Mouse (Mus musculus) midbrain, embryonic 13.5 days (tissue): Measurements from ENCODE around the gene Ssr2. TPM values are rescaled to one million over a fixed set of nuclear protein-coding genes. Genes with fewer than 3 reads are reported as not detected.
A peak's percentile ranks its signal among the peaks of the same experiment; 100 is the strongest.

Experiments
- ATAC-seq: fragments of 200-750 bp; cut with Nextera tagmentation; 2 replicates; pipeline ENCODE4 v1.8.0; 2017; ENCODE audit warnings: mild to moderate bottlenecking, moderate TSS enrichment, moderate library complexity
- H3K27ac ChIP-seq: fragments of 300-500 bp; sonication (generic); 2 replicates; pipeline ENCODE4 v1.5.1; 2015; ENCODE audit warnings: inconsistent platforms, mild to moderate bottlenecking, moderate library complexity
- H3K27me3 ChIP-seq: fragments of 300-500 bp; sonication (generic); 2 replicates; pipeline ENCODE4 v1.6.1; 2015; ENCODE audit warnings: mild to moderate bottlenecking, inconsistent platforms
- H3K36me3 ChIP-seq: fragments of 300-500 bp; sonication (generic); 2 replicates; pipeline ENCODE4 v1.6.1; 2015; ENCODE audit warnings: mild to moderate bottlenecking, inconsistent platforms
- H3K4me1 ChIP-seq: fragments of 300-500 bp; sonication (generic); replicated peaks from 2 replicates; pipeline ENCODE4 v1.6.1; 2015; ENCODE audit warnings: inconsistent platforms
- H3K4me2 ChIP-seq: fragments of 300-500 bp; sonication (generic); replicated peaks from 2 replicates; pipeline ENCODE4 v1.6.1; 2015; ENCODE audit warnings: moderate library complexity, mild to moderate bottlenecking, inconsistent platforms
- H3K4me3 ChIP-seq: fragments of 300-500 bp; sonication (generic); replicated peaks from 2 replicates; pipeline ENCODE4 v1.5.1; 2015; ENCODE audit warnings: mild to moderate bottlenecking, inconsistent platforms
- H3K9ac ChIP-seq: fragments of 300-500 bp; sonication (generic); replicated peaks from 2 replicates; pipeline ENCODE4 v1.6.1; 2015; ENCODE audit warnings: mild to moderate bottlenecking, inconsistent platforms
- H3K9me3 ChIP-seq: fragments of 300-500 bp; sonication (generic); 2 replicates; pipeline ENCODE4 v1.6.1; 2016; ENCODE audit warnings: mild to moderate bottlenecking, inconsistent platforms
- WGBS: fragments of 180-500 bp; shearing (Covaris S2); methylation state at CpG from one replicate; pipeline ENCODE4 v1.1.7; 2015; 5-methylcytosine and 5-hydroxymethylcytosine counted together
- polyA plus RNA-seq: library from polyadenylated mRNA; unstranded; fragments of >200 nt; fragmentation: Nextera tagmentation; extraction: Ambion mirVana; gene quantifications from 2 replicates; pipeline ENCODE4 v1.2.1, GENCODE M21; 2015

Gene Ssr2
- polyA plus RNA-seq, 1 experiment from 2014 or later = 148 TPM

DNA sequence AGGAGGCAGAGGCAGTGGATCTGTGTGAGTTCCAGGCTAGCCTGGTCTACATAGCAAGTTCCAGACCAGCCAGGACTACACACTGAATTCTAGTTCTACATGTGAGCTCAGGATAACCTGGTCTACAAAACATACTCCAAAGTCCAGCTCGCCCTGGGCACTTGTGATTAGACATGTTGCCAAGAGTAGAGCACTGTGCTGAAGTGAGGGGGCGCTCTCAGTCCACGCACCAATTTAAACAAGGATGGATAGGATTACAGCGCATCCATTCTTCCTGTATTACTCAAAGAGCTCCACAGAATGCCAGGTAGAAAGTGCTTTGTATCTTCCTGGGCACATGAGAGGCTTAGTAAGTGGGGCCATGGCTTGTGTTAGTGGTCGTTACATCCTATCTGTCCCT is 31.2 kb upstream of the Ssr2 start:
- peaks cover 20% of the 10 kb centered on the region for H3K36me3 ChIP-seq
- no peak overlapping the region for H3K4me2 ChIP-seq
- no peak overlapping the region for H3K27ac ChIP-seq
- peaks cover 38% of the 10 kb centered on the region for H3K4me1 ChIP-seq
- 28% methylated on average over 5 of the region's 5 CpGs for WGBS
- H3K9ac ChIP-seq = peak overlapping the region; percentile 41
- H3K27me3 ChIP-seq = no peaks in the 10 kb centered on the region
- ATAC-seq = no peak
- no peaks in the 10 kb centered on the region for H3K9me3 ChIP-seq
- H3K4me3 ChIP-seq = no peak overlapping the region

DNA sequence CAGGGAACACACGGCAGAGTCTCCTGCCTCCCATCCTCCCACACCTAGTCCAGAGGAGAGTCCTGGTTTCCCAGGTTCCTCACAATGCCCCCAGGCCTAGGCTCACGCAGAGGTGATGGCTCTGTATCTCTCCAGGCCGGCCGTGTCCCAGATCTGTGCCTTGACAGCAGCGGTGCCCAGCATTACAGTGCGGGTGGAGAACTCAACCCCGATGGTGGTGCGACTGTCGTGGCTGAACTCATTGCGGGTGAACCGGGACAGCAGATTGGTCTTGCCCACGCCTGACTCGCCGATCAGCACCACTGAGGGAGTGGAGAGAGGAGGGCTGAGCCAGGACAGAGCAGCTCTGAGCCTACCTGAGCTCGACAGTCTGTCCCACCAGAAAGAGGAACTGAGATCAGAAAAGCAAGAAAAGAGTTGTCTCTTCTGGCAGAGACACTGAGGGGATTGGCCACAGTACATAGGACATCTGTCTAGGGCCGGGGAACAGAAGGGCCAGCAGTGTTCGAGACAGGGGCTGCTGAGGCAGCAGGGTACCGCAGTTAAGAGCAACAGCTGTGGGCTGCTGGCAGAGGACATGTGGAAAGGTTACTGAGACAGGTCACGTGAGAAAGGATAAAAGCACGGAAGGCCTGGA is 30.6 kb upstream of the Ssr2 start:
- H3K9me3 ChIP-seq = no peaks in the 10 kb centered on the region
- H3K36me3 ChIP-seq = peaks cover 17% of the 10 kb centered on the region
- 69% methylated on average over 20 of the region's 20 CpGs for WGBS
- H3K27ac ChIP-seq = no peak overlapping the region
- no peaks in the 10 kb centered on the region for H3K27me3 ChIP-seq
- H3K4me2 ChIP-seq = no peak overlapping the region
- H3K9ac ChIP-seq = peak overlapping the region; percentile 41
- ATAC-seq = no peak
- H3K4me3 ChIP-seq = no peak overlapping the region
- H3K4me1 ChIP-seq = peaks cover 36% of the 10 kb centered on the region

DNA sequence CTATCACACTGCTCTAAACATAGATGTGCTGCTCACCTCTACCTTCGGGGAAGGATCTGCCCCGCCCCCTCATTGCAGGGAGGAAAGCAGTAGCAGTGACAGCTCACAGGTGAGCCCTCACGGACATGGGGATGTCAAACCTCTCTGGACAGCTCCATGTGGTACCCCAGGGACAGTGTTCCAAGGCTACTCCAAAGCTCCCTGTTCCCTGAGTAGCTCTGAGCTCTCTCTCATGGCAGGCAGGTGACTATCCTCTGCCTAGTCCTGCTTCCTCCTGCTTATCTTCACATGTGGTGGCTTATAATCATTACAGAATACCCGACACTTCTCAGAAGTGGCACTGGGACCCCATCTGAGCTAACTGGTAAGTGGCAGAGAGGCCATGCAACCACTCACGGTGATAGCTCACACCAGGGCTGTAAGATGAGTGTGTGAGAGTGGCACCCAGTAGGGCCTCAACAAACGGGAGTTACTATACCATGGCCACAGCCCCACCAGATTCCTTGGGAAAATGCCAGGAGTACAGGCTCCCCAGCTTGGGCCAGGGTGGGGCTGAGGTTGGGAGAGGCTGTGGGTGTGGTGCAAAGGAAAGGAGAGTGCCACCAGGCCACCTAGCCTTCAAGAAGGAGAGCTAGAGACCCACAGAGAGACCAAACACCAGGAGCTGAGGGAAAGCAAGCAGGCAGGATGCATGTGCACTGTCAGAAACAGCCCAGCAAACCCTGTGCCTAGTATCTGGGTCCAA is 28.8 kb upstream of the Ssr2 start:
- 0 out of 2 replicates have a peak, but pooled peaks cover 4% of the 10 kb centered on the region for H3K36me3 ChIP-seq
- no peak overlapping the region for H3K4me3 ChIP-seq
- H3K9ac ChIP-seq = no peak overlapping the region
- no peaks in the 10 kb centered on the region for H3K9me3 ChIP-seq
- ATAC-seq = no peak
- no peak overlapping the region for H3K4me2 ChIP-seq
- no peaks in the 10 kb centered on the region for H3K27me3 ChIP-seq
- 84% methylated on average over 6 of the region's 6 CpGs for WGBS
- peaks cover 31% of the 10 kb centered on the region for H3K4me1 ChIP-seq
- no peak overlapping the region for H3K27ac ChIP-seq

DNA sequence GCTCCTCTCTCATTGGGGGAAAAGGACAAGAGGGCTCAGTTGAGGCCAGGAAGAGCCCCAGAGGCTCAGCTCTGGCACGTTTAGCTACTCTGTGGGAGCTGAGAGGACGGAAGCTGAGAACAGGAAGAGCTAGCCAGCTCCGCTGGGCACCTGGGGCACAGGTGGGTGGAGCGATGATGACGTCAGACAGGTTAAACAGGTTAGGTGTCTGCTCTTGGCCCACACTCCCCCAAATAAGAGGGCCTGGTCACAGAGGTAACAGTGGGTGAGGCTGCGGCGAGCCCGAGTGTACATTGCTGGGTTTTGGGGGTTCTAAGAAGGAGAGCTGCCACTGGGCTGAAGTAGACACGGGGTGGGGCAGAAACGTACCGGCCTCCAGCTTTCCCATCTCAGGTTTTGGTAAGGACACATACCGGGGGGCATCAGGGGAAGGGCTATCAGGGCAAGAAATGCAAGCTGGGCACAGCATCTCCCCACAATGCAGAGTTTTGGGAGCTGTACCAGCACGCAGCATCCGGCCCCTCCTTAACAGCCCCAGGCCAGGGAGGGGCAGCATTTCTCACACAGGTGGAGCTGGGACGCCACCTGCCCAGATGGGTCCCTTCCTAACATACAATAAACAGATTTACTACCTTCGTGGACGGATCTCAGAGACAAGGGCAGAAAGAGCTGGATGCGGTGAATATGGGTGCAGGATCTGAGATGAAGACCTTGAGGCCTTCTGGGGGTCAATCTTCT is 27.3 kb upstream of the Ssr2 start, which contains the start of gene Rab25:
Gene Rab25 (minus strand): TSS at position 121 of the 738 bp plus-strand sequence.
- Histone ChIP-seq H3K4me2 (no peak within 1 kb of the TSS), H3K36me3 (0 out of 2 replicates have a peak, but pooled peaks cover 4% of the 10 kb centered on the region), H3K27ac (no peak within 1 kb of the TSS), H3K9ac (no peak within 1 kb of the TSS), H3K27me3 (no peaks in the 10 kb centered on the region), H3K4me3 (no peak within 1 kb of the TSS), H3K4me1 (peaks cover 29% of the 10 kb centered on the region), H3K9me3 (no peaks in the 10 kb centered on the region)
- WGBS = 53% methylated on average over 18 of the region's 18 CpGs
- ATAC-seq = no peak

DNA sequence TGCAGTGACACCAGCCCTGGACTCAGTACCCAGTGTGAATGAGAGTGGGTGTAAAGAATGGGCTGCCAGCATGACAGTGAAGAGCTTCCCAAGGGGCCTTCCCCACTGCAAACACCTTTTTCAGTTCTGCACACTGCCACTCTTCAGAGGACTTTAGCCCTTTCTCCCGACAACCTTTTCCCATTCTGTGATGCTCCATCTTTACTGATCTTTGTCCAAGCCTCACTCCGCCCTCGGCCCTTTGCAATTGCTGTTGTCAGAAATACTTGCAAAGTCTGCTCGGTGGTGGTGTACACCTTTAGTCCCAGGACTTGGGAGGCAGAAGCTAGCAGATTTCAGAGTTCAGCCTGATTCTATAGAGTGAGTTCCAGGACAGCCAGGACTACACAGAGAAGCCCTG is 24.1 kb upstream of the Ssr2 start:
- Histone ChIP-seq H3K9ac (peak overlapping the region; percentile 77), H3K9me3 (no peaks in the 10 kb centered on the region), H3K27me3 (no peaks in the 10 kb centered on the region), H3K4me1 (peaks cover 39% of the 10 kb centered on the region), H3K4me2 (peak overlapping the region; percentile 81), H3K36me3 (peaks cover 17% of the 10 kb centered on the region), H3K27ac (no peak overlapping the region), H3K4me3 (peak overlapping the region; percentile 93)
- ATAC-seq = no peak
- WGBS = 88% methylated on average over 4 of the region's 4 CpGs

DNA sequence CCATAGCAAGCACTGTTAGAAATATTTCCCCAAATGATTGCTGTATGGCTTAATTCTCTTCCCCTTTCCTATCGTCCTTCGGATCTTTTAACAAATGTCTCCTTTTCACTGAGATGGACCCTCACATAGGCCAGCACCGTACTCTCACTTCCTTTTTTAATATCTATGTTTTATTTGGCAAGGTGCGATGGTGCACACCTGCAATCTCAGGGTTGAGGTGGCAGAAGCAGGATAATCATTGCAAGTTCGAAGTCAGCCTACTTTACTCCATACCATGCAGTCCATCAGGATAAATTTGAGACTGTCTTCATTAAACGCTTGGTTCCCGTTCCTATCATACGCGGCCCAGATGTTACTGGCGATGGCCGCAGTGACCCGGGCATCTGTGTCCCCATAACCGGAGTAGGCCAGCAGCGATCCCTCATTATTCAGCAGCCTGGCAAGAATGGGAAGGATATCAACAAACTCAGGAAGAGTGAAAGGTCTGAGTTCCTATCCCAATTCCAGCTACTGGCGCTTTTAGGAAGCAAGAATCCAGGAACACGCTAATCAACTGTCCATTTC is 23.5 kb upstream of the Ssr2 start:
- no peaks in the 10 kb centered on the region for H3K9me3 ChIP-seq
- H3K4me2 ChIP-seq = peak overlapping the region; percentile 81
- no peaks in the 10 kb centered on the region for H3K27me3 ChIP-seq
- H3K4me1 ChIP-seq = peaks cover 43% of the 10 kb centered on the region
- no peak for ATAC-seq
- H3K36me3 ChIP-seq = peaks cover 23% of the 10 kb centered on the region
- 29% methylated on average over 16 of the region's 16 CpGs for WGBS
- H3K9ac ChIP-seq = peak overlapping the region; percentile 77
- H3K27ac ChIP-seq = peak overlapping the region; percentile 93
- H3K4me3 ChIP-seq = peak overlapping the region; percentile 93

DNA sequence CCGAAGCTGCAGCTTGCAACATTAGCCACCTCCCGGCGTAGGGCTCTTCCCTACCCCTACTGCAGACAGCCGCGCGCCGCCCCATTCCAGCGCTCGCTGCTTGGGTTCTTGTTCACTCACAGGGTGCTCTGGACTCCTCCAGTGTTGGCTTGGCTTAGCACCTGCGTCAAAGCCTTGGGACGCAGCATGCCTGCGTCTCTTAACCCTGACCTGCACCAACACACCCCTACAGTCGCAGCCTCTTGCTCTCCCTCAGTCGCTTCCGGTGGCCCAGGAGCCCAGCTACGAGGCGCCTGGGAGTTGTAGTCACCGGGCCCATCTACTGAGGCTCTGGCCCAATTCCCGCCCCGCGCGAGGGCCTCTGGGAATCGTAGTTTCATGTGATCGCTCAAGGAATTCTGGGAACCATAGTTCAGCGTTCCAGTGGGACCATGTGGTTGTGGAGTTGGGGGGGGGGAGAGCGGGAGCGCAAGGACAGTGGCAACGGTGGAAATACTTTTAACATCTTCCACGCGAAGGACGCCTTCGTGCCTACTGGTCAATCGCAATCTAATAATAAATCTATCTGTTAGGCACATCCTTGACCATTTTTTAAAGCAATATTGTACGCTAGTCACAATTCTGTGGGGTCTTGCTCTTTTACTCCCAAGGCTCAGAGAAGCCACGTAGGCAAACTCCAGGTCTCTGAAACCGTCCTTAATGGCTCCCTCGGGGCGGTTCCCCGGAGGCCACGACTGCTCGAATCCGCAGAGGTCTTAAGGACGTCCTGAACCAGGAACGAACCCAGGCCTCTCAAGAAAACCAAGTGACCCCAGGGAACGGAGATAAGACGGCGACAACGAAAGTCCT is 22.8 kb upstream of the Ssr2 start, which contains the start of gene Lamtor2:
Gene Lamtor2 (minus strand): TSS at position 399 of the 849 bp plus-strand sequence.
- WGBS = under 1% methylated on average over 48 of the region's 48 CpGs
- Histone ChIP-seq H3K4me3 (peak within 1 kb of the TSS; percentile 93), H3K9ac (peak within 1 kb of the TSS; percentile 92), H3K4me2 (peak within 1 kb of the TSS; percentile 81), H3K9me3 (no peaks in the 10 kb centered on the region), H3K36me3 (peaks cover 29% of the 10 kb centered on the region), H3K27me3 (no peaks in the 10 kb centered on the region), H3K4me1 (peaks cover 43% of the 10 kb centered on the region), H3K27ac (peak within 1 kb of the TSS; percentile 93)
- peak; percentile 93 for ATAC-seq

DNA sequence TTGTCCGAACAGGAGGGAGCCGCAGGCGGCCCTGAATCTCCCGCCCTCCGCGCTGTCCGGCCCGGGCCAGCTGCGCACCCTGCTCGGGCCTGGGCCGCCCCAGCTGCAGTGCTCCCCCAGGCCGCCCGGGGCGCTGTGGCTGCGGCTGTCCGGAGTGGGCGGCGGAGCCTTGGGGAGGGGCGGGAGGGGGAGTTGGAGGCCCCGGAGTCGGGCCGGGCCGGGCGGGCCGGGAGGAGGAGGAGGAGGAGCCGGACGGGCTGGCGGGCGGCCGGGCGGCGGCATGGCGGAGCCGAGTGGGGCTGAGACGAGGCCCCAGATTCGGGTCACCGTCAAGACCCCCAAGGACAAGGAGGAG is 22.2 kb upstream of the Ssr2 start, which contains the start of gene Ubqln4:
Gene Ubqln4 (plus strand): TSS at position 234 of the 355 bp plus-strand sequence.
- Histone ChIP-seq H3K27me3 (no peaks in the 10 kb centered on the region), H3K9ac (peak within 1 kb of the TSS; percentile 92), H3K4me3 (peak within 1 kb of the TSS; percentile 93), H3K27ac (peak within 1 kb of the TSS; percentile 93), H3K36me3 (peaks cover 35% of the 10 kb centered on the region), H3K4me1 (peaks cover 43% of the 10 kb centered on the region), H3K9me3 (no peaks in the 10 kb centered on the region), H3K4me2 (peak within 1 kb of the TSS; percentile 81)
- under 1% methylated on average over 25 of the region's 37 CpGs for WGBS
- ATAC-seq = peak; percentile 87

DNA sequence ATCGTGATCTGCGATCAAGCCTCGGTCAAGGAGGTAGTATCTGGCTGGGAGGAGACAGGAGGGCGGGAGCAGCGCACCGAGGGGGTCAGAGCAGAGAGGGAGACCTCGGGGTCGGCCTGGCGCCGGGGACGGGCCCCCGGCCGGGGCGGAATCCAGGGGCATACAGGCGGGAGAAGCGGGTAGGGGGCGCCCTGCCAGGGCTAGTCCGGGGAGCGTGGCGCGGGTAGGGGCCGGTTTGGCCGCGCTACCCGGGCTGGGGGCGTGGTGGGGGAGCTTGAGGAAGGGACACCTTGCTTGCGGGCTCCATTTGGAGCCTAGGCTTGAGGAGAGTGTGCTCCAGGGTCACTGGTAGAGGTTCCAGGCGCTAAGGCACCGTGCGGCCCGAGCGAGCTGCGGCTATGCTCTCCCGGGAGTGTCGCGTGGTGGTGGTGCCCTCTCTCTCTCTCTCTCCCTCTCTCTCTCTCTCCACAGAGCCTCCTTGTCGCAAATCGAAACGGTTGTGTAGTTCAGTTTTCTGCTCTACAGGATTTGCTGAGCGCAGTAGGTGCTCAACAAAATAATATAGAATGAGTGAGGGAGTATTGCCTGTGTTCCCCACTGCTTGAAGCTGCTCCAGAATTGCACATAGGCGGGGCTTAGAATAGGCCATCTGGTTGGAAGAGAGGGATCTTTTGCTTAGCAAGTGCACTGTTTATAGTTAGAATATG is 21.6 kb upstream of the Ssr2 start:
- H3K36me3 ChIP-seq = peaks cover 39% of the 10 kb centered on the region

DNA sequence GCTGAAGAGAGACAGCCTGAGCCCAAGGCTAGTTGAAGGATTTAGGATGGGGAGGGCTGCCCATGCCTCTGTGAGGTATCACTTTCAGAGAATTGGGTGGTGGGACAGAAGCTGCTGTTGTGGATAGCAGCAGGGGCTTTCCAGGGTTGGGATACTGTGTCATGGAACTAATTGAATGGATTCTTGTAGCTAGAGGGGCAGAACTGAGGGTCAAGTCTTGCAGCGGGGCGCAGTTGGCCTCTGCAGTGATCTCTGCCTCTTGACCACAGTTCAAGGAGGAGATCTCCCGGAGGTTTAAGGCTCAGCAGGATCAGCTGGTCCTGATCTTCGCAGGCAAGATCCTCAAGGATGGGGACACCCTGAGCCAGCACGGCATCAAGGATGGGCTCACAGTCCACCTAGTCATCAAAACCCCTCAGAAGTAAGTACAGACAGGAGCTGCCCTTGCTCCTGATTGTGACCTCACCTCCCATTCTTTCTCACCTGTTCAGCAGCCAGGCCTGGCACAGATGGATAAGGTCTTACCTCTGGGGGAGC is 20.5 kb upstream of the Ssr2 start:
- H3K36me3 ChIP-seq = peaks cover 48% of the 10 kb centered on the region
- no peaks in the 10 kb centered on the region for H3K9me3 ChIP-seq
- 83% methylated on average over 5 of the region's 5 CpGs for WGBS
- peak overlapping the region; percentile 81 for H3K4me2 ChIP-seq
- no peak for ATAC-seq
- peak overlapping the region; percentile 42; the same call in 1 of the 2 replicates for H3K9ac ChIP-seq
- H3K27ac ChIP-seq = no peak overlapping the region
- peak overlapping the region; percentile 93 for H3K4me3 ChIP-seq
- H3K27me3 ChIP-seq = no peaks in the 10 kb centered on the region
- H3K4me1 ChIP-seq = peaks cover 40% of the 10 kb centered on the region

More for the DNA sequence above, 21.6 kb upstream of the Ssr2 start:
- Histone ChIP-seq H3K4me1 (peaks cover 43% of the 10 kb centered on the region), H3K9ac (peak overlapping the region; percentile 92), H3K27ac (peak overlapping the region; percentile 93), H3K27me3 (no peaks in the 10 kb centered on the region), H3K4me3 (peak overlapping the region; percentile 93), H3K9me3 (no peaks in the 10 kb centered on the region), H3K4me2 (peak overlapping the region; percentile 81)
- ATAC-seq = peak; percentile 65
- WGBS = 0% methylated on average over 40 of the region's 41 CpGs
